Mouse (Mus musculus): ENCODE data around the gene Hist1h2br. TPM values are rescaled to one million over a fixed set of nuclear protein-coding genes. Genes with fewer than 3 reads are reported as not detected.
"Not testable (repeated sequence)": the region's sequence is repeated elsewhere in the genome, so short reads cannot be mapped to it uniquely, and the experiment has no call there.

The Hist1h2br gene
- total RNA-seq, 2 experiments from 2014 or later, result 36.0 to 38.4 TPM

GRCm38 (mm10) chr13:21840508-21840907 is 7.0 kb downstream of the Hist1h2br start:
- not testable (repeated sequence) for DNase-seq (ENCODE audit: low spot score in 2 of 2)

- DNase-seq (ENCODE audit: low spot score in 2 of 2), result not testable (repeated sequence)
Observed at GRCm38 (mm10) chr13:21846356-21846755, 12.8 kb downstream of the Hist1h2br start.

- peak; percentile 9 to 18 for DNase-seq (ENCODE audit: low spot score in 2 of 2)
Observed at GRCm38 (mm10) chr13:21847883-21848282, 14.3 kb downstream of the Hist1h2br start.

- DNase-seq (ENCODE audit: low spot score in 2 of 2), result not testable (repeated sequence)
Observed at GRCm38 (mm10) chr13:21850696-21851095, 17.2 kb downstream of the Hist1h2br start.

GRCm38 (mm10) chr13:21852215-21852945 is 18.8 kb downstream of the Hist1h2br start:
- no peak for DNase-seq (ENCODE audit: low spot score in 2 of 2)

- DNase-seq (ENCODE audit: low spot score in 2 of 2), result peak; percentile 82 to 95
Observed at GRCm38 (mm10) chr13:21855146-21855545, 21.6 kb downstream of the Hist1h2br start.

- DNase-seq (ENCODE audit: low spot score in 2 of 2), result peak; percentile 60 to 89
Observed at GRCm38 (mm10) chr13:21855698-21856162, 22.2 kb downstream of the Hist1h2br start.

- no peak for DNase-seq (ENCODE audit: low spot score in 2 of 2)
Observed at GRCm38 (mm10) chr13:21861608-21862007, 28.1 kb downstream of the Hist1h2br start.

- DNase-seq (ENCODE audit: low spot score in 2 of 2), result not testable (repeated sequence)
Observed at GRCm38 (mm10) chr13:21865503-21865902, 32.0 kb downstream of the Hist1h2br start.

GRCm38 (mm10) chr13:21880735-21881134 is 47.2 kb downstream of the Hist1h2br start:
- no peak for DNase-seq (ENCODE audit: low spot score in 2 of 2)

- DNase-seq (ENCODE audit: low spot score in 2 of 2), result peak; percentile 31 to 80
Observed at GRCm38 (mm10) chr13:21881878-21882669, 48.5 kb downstream of the Hist1h2br start.

GRCm38 (mm10) chr13:21882760-21883405 is 49.3 kb downstream of the Hist1h2br start:
- DNase-seq (ENCODE audit: low spot score in 2 of 2), result peak; percentile 53 to 84

GRCm38 (mm10) chr13:21883407-21883806 is 49.9 kb downstream of the Hist1h2br start:
- no peak for DNase-seq (ENCODE audit: low spot score in 2 of 2)

- no peak for DNase-seq (ENCODE audit: low spot score in 2 of 2)
Observed at GRCm38 (mm10) chr13:21884586-21884985, 51.0 kb downstream of the Hist1h2br start.

Small RNAs within 50 kb of the gene (microRNA-seq; reads per million reads assigned to microRNA genes)
- gene Gm19658, result 0 reads per million in 2 experiments
- gene Gm44346, result 0 reads per million in 2 experiments
- gene Gm44466, result 0 reads per million in 2 experiments

Other genes with a start within 250 kb of the Hist1h2br start
- not detected for gene Olfr1362, start 219.7 kb upstream of the Hist1h2br start, total RNA-seq (2021)
- not detected for gene Olfr11, start 191.2 kb upstream of the Hist1h2br start, total RNA-seq (2021)
- not detected for gene Olfr1361, start 170.4 kb upstream of the Hist1h2br start, total RNA-seq (2021)
- not detected for gene Olfr1360, start 156.3 kb upstream of the Hist1h2br start, total RNA-seq (2021)
- not detected for gene Olfr1359, start 135.6 kb upstream of the Hist1h2br start, total RNA-seq (2021)
- gene Hist1h2bl, start 117.6 kb upstream of the Hist1h2br start, total RNA-seq (2021), result 10 to 100 TPM; 27.6 to 36.7 TPM
- gene Hist1h2ai, start 117.3 kb upstream of the Hist1h2br start, total RNA-seq (2021), result 10 to 100 TPM in 1 of 2 experiments, 1 to 10 TPM in 1; 8.2 to 48.5 TPM
- 10 to 100 TPM; 48.4 to 55.7 TPM for gene Hist1h3h, start 116.1 kb upstream of the Hist1h2br start, total RNA-seq (2021)
- 1 to 10 TPM; 2.9 to 3.3 TPM for gene Hist1h2bm, start 111.7 kb upstream of the Hist1h2br start, total RNA-seq (2021)
- gene Hist1h4j, start 98.7 kb upstream of the Hist1h2br start, total RNA-seq (2021), result 10 to 100 TPM; 14.8 to 23.1 TPM
- 100 to 1,000 TPM; 282 to 318 TPM for gene Hist1h4k, start 83.2 kb upstream of the Hist1h2br start, total RNA-seq (2021)
- gene Hist1h2ak, start 79.9 kb upstream of the Hist1h2br start, total RNA-seq (2021), result 10 to 100 TPM; 11.8 to 15.2 TPM
- gene Hist1h2bn, start 79.6 kb upstream of the Hist1h2br start, total RNA-seq (2021), result 1 to 10 TPM; 2.7 to 6.6 TPM
- 1 to 10 TPM; 4.4 to 4.9 TPM for gene Hist1h1b, start 53.1 kb upstream of the Hist1h2br start, total RNA-seq (2021)
- gene Hist1h3i, start 50.4 kb upstream of the Hist1h2br start, total RNA-seq (2021), result 10 to 100 TPM; 45.5 to 56.3 TPM
- gene Hist1h2an, start 46.5 kb upstream of the Hist1h2br start, total RNA-seq (2021), result not detected
- 1 to 10 TPM; 4.7 to 5.9 TPM for gene Hist1h2bp, start 46.3 kb upstream of the Hist1h2br start, total RNA-seq (2021)
- gene Hist1h2bq, start 23.5 kb upstream of the Hist1h2br start, total RNA-seq (2021), result 10 to 100 TPM; 36.0 to 39.2 TPM
- 10 to 100 TPM; 10.7 to 27.7 TPM for gene Hist1h2ao, start 23.3 kb upstream of the Hist1h2br start, total RNA-seq (2021)
- gene Hist1h4m, start 22.0 kb upstream of the Hist1h2br start, total RNA-seq (2021), result 100 to 1,000 TPM; 262 to 266 TPM
- 10 to 100 TPM; 39.3 to 58.5 TPM for gene Hist1h4n, start 1.5 kb upstream of the Hist1h2br start, total RNA-seq (2021)
- 10 to 100 TPM in 1 of 2 experiments, not detected in 1; 24.8 TPM for gene Hist1h2ap, start 236 bp upstream of the Hist1h2br start, total RNA-seq (2021)
- gene Zfp184, start 111.4 kb downstream of the Hist1h2br start, total RNA-seq (2021), result 1 to 10 TPM; 2.5 to 2.9 TPM
- gene Pom121l2, start 147.5 kb downstream of the Hist1h2br start, total RNA-seq (2021), result under 1 TPM in 1 of 2 experiments, not detected in 1; 0.12 TPM
- 1 to 10 TPM in 1 of 2 experiments, under 1 TPM in 1; 0.58 to 1.3 TPM for gene Prss16, start 176.0 kb downstream of the Hist1h2br start, total RNA-seq (2021)
- gene Hist1h2ah, start 201.8 kb downstream of the Hist1h2br start, total RNA-seq (2021), result 10 to 100 TPM in 1 of 2 experiments, 1 to 10 TPM in 1; 4.9 to 45.9 TPM
- 10 to 100 TPM; 11.4 to 16.1 TPM for gene Hist1h2bk, start 202.1 kb downstream of the Hist1h2br start, total RNA-seq (2021)
- 10 to 100 TPM; 65.4 to 84.2 TPM for gene Hist1h4i, start 207.6 kb downstream of the Hist1h2br start, total RNA-seq (2021)
- gene Hist1h2ag, start 209.2 kb downstream of the Hist1h2br start, total RNA-seq (2021), result 10 to 100 TPM in 1 of 2 experiments, 1 to 10 TPM in 1; 7.8 to 10.3 TPM
- gene Hist1h2bj, start 209.5 kb downstream of the Hist1h2br start, total RNA-seq (2021), result 10 to 100 TPM in 1 of 2 experiments, 1 to 10 TPM in 1; 8.3 to 13.2 TPM